Mouse (Mus musculus): ENCODE results near the gene St7. TPM values are rescaled to one million over a fixed set of nuclear protein-coding genes. Genes with fewer than 3 reads are reported as not detected.

Gene St7
- polyA plus RNA-seq, 1 experiment = 8.9 TPM

- WGBS = 81% methylated on average over 3 of the region's 3 CpGs
- DNase-seq (ENCODE audit: low read depth, low spot score) = no peak
Observed at GRCm38 (mm10) chr6:17705973-17706372, 13.2 kb downstream of the St7 start.

- DNase-seq (ENCODE audit: low read depth, low spot score) = no peak
- WGBS = 75% methylated on average over 7 of the region's 7 CpGs
Observed at GRCm38 (mm10) chr6:17718978-17719377, 26.2 kb downstream of the St7 start.

GRCm38 (mm10) chr6:17719423-17719822 is 26.7 kb downstream of the St7 start:
- 94% methylated on average over 5 of the region's 5 CpGs for WGBS
- no peak for DNase-seq (ENCODE audit: low read depth, low spot score)

GRCm38 (mm10) chr6:17720022-17720421 is 27.3 kb downstream of the St7 start:
- DNase-seq (ENCODE audit: low read depth, low spot score) = no peak
- 77% methylated on average over 6 of the region's 6 CpGs for WGBS

- WGBS = 87% methylated on average over 5 of the region's 5 CpGs
- DNase-seq (ENCODE audit: low read depth, low spot score) = no peak
Observed at GRCm38 (mm10) chr6:17721706-17722105, 29.0 kb downstream of the St7 start.

GRCm38 (mm10) chr6:17725841-17726460 is 33.2 kb downstream of the St7 start:
- 32% methylated on average over 7 of the region's 7 CpGs for WGBS
- DNase-seq (ENCODE audit: low read depth, low spot score) = peak; percentile 35

GRCm38 (mm10) chr6:17727241-17727640 is 34.5 kb downstream of the St7 start:
- 88% methylated on average over 3 of the region's 3 CpGs for WGBS
- DNase-seq (ENCODE audit: low read depth, low spot score) = no peak

GRCm38 (mm10) chr6:17727891-17728790 is 35.4 kb downstream of the St7 start:
- WGBS = 74% methylated on average over 9 of the region's 9 CpGs
- no peak for DNase-seq (ENCODE audit: low read depth, low spot score)

GRCm38 (mm10) chr6:17730122-17730521 is 37.4 kb downstream of the St7 start:
- no peak for DNase-seq (ENCODE audit: low read depth, low spot score)
- WGBS = 82% methylated on average over 6 of the region's 6 CpGs

- 71% methylated on average over 5 of the region's 5 CpGs for WGBS
- no peak for DNase-seq (ENCODE audit: low read depth, low spot score)
Observed at GRCm38 (mm10) chr6:17731694-17732093, 39.0 kb downstream of the St7 start.

- 74% methylated on average over 8 of the region's 8 CpGs for WGBS
- DNase-seq (ENCODE audit: low read depth, low spot score) = no peak
Observed at GRCm38 (mm10) chr6:17733951-17734411, 41.2 kb downstream of the St7 start.

GRCm38 (mm10) chr6:17737262-17737948 is 44.7 kb downstream of the St7 start:
- 92% methylated on average over 8 of the region's 8 CpGs for WGBS
- DNase-seq (ENCODE audit: low read depth, low spot score) = no peak

- WGBS = 86% methylated on average over 1 of the region's 1 CpGs
- no peak for DNase-seq (ENCODE audit: low read depth, low spot score)
Observed at GRCm38 (mm10) chr6:17740128-17740527, 47.4 kb downstream of the St7 start.

GRCm38 (mm10) chr6:17741639-17742038 is 48.9 kb downstream of the St7 start:
- 91% methylated on average over 6 of the region's 6 CpGs for WGBS
- DNase-seq (ENCODE audit: low read depth, low spot score) = no peak

- WGBS = 95% methylated on average over 4 of the region's 4 CpGs
- DNase-seq (ENCODE audit: low read depth, low spot score) = no peak
Observed at GRCm38 (mm10) chr6:17742209-17742608, 49.5 kb downstream of the St7 start.

GRCm38 (mm10) chr6:17743325-17743724 is 50.6 kb downstream of the St7 start:
- no peak for DNase-seq (ENCODE audit: low read depth, low spot score)
- 82% methylated on average over 4 of the region's 4 CpGs for WGBS

- 87% methylated on average over 13 of the region's 13 CpGs for WGBS
- DNase-seq (ENCODE audit: low read depth, low spot score) = no peak
Observed at GRCm38 (mm10) chr6:17747724-17748123, 55.0 kb downstream of the St7 start.

GRCm38 (mm10) chr6:17748866-17749582 is 56.3 kb downstream of the St7 start:
- DNase-seq (ENCODE audit: low read depth, low spot score) = no peak
- 33% methylated on average over 18 of the region's 18 CpGs for WGBS

- 89% methylated on average over 3 of the region's 3 CpGs for WGBS
- DNase-seq (ENCODE audit: low read depth, low spot score) = no peak
Observed at GRCm38 (mm10) chr6:17749596-17749995, 56.9 kb downstream of the St7 start.

Measured in large intestine, adult 2 months (tissue).